Mouse (Mus musculus) ovary, adult 18-20 months (tissue): ENCODE measurements around the gene Trmo.
A peak's percentile ranks its signal among the peaks of the same experiment; 100 is the strongest.

Source experiments
- DNase-seq: peaks from one replicate; pipeline ENCODE4 v3.0.0; 2022; ENCODE audit warnings: low spot score, mixed read lengths

The Trmo gene

DNA sequence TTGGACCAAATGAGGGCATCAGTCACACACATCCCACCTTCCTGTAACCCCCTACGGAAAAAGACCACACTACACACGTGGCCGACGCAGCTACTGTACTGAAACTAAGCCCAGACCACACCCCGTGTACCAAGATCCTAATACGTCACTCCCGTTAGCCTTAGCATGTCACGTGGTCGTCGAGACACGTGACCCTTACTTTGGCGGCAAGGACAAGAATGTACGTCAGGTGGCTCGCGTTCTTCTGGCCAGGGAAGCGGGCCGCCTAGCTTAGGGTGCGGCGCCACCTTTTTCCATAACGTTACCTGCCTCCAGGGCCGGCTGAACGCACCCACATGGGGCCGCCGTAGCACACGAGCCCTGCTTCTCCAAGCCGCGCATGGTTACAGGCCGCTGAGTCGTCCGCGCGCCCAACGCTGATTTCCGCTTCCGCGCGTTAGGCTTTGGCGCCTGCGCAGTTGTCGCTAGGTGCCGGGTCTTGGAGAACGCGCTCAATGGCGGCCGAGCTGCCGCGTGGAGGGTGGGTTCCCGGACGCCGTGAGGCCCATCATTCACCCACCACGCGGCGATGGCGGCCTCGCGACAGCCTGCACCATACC, at the start of gene Trmo:
Gene Trmo (minus strand): TSS at position 425 of the 599 bp plus-strand sequence.
- DNase-seq = peak; percentile 89

DNA sequence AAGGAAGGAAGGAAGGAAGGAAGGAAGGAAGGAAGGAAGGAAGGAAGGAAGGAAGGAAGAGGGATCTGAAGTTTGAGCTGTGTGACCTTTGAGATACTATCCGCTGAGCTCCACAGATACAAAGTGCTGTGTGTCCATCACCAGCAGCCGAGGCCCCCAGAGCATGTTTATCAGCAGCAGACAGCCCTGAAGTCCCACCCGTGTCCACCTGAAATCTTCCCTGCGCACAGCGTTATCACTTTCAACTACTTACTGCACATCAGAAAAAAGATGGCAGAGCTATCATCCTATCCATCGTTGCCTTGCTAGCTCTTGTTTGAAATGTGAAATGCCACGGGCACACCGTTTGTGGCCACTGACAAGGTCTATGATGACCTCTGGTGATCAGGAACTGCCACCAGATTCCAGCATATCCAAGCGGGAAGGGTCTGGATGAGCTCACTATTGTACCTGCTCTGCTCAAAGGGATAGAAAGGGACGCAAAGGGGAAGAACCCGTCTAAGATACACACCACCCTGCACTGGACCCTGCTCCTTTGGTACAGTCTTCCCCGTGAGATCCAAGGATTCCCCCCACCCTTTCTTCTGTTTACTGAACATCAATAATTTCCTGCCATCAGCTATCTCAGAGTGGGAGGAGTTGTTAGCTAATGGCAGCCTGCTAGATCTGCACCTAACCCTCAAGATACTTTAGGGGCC, 43.3 kb upstream of the Trmo start:
- DNase-seq = no peak

DNA sequence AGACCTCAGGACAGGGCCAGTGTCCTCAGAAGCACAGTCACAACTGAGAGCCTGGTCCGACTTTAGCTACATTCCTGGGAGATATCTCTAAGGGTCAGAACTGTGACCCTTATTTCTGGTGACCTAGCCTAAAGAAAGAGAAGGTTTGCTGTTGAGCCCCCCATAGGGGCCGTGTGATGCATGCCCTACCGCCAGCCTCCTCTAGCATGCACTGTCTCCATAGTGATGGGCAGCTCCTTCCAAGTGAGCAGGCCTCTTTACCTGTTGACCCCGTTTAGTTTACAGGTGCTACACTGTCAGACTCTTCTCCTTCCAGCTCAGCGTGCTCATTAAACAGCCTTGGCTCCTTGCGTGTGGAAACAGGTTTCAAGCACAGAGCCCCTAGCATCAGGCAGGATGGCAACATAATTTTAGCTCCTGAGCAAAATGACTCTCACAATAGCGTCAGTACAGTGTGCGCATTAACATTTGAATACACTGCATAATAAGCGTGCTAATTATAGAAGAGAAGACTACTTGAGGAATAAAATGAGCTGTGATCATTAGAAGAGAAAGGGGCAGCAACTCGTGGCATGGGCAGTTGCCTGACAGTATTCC, 39.8 kb upstream of the Trmo start:
- DNase-seq = no peak

DNA sequence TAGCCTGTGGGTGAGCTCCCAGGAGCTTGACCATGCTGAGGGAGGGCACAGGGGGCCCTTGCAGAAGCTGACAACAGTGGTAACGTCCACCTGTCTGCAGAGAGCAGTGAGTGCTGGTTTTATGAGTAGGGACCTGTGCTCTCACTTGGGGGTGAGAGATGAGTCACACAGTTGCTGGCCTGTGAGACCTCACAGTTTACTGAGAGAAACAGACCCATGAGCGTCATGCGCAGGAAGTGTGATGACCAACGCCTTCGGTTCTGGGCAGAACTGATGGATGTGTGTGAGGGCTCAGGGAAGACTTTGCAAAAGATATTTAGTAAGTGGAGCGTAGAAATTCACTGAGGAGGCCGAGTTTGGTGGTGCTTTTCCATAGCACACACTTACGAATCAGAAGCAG, 33.4 kb upstream of the Trmo start:
- DNase-seq = no peak

DNA sequence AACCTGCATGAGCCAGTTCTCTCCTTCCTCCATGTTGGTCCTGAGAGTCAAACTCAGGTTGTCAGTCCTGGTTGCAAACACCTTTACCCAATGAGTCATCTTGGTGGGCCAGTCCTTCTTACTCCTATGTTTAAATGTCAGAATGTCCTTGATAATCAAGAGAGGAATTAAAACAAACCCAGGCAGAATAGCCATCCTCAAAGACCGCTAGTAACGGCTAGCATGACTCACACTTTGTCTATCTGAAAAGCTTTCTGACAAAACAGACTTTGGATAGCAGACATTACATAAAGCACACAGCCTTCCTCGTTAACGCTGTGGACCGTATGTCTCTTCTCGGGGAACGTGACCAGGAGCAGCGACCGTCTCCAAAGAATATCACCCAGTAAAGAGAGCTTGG, 29.6 kb upstream of the Trmo start:
- DNase-seq = no peak

DNA sequence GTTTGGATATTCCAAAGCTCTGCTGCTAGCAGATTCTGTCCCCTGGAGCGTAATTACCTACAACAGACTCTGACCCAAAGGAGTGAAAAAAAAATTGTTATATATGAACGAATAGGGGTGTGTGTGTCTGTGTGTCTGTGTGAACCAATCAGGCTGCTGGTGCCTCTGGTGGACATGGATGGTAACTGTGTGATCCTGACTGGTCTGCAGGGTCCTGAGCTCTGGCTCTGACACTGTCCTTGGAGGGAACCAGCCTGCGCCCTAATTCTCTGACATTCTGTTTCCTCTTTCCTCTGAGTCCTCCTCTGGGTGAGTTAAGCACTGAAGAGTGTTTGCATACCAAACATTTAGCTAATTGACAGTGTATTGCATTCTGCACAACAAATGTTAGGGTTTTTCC, 28.3 kb upstream of the Trmo start:
- no peak for DNase-seq

DNA sequence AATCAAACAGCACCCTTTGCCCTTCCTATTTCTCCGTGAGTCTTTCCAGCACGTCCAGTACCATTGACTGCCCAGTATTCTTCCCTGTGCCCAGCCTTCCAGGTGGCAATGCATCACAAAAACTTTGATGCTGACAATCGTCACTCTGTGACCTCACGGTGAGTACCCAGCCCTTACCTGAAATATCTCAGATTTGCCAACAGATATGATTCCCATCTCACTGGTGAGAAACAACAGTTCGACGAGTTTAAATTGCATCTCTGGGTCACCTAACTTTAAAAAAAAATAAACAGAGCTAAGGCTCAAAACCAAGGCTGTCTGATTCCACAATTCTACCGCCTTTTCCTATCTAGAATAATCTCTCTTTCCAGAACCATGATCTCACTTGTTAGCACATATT, 24.2 kb upstream of the Trmo start, which contains the start of gene Hemgn:
Gene Hemgn (minus strand): TSS at position 101 of the 400 bp plus-strand sequence.
- DNase-seq = no peak

DNA sequence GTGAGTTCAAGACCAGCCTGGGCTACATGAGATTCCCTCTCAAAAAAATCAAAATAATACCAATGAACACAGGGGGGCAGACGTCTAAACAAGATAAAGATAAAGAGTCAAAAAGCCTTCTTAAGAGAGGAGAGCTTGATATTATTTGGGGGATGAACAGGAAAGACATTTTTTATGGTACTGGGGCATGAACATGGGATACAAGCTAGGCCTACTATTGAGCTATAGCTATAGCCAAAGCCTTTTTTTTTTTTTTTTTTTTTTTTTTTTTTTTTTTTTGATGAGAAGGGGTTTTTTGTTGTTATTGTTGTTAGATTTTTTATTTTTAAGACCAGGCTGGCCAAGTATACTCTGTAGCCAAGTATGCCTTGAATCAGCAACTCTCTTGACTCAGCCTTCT, 22.9 kb upstream of the Trmo start:
- DNase-seq = no peak

DNA sequence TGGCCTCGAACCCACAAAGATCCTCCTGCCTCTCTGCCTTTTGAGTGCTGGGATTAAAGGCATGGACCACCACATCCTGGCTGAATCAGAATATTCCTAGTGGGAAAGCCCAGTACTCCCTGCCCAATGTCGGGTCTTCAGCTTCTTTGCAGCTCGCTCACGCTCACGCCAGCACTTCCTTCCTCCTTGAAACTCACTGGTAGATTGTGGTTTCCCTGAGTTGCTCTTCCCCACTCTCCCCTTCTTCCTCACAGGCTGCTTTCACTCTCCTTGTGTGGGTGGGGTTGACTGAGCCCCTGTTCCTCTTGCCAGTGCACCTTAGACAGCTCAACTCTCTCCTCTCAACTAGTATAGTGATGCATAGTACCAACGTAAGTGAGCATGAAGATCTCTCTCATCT, 22.3 kb upstream of the Trmo start:
- DNase-seq = no peak

DNA sequence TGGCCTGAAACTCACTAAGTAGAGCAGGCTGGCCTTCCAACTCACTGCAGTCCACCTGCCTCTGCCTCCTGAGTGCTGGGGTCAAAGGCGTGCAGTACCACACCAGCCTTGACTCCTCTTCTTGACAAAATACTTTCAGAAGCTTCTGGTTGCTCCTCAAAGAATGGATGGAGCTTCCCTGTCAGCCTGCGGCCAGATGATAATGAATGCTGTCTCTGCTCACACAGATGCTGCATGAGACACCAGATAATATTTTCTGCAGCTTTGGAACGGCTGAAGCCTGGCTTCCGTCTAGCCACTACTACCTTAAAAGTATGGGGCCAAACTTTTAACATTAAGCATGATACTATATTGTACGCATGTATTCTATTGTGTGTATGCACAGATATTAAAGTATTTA, 21.4 kb upstream of the Trmo start:
- DNase-seq = no peak

DNA sequence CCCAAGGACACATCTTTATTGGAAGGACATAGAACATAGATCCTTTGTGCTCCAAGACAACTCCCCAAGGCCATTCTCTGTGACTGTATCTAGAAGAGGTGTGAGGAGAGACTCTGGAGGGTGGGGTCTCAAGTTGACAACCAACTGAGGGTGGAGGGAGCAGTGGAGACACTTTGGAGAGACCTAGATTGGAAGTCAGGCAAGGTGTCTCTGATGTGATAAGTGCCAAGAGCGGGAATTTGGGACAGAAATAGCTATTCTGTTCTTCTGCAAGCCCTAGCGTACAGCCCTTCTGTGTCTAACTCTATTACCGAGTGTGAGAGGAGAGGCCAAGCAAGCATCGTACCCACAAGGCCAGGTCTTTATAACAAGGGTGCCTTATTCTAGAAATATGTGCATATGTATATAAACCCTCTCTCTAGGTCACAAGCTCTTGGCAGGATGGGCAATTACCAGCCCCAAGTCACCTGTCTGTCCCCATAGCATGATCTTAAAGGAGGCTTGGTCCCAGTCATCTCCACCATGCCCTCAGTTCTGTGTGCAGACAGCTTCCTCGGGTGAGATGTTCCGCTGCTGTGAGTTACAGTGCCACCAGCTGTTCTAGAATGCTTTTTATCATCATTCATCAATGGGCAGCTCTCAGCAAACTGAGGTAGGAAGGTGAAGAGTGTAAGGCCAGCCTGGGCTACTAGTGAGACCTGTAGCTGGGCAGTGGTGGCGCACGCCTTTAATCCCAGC, 17.9 kb upstream of the Trmo start:
- no peak for DNase-seq

DNA sequence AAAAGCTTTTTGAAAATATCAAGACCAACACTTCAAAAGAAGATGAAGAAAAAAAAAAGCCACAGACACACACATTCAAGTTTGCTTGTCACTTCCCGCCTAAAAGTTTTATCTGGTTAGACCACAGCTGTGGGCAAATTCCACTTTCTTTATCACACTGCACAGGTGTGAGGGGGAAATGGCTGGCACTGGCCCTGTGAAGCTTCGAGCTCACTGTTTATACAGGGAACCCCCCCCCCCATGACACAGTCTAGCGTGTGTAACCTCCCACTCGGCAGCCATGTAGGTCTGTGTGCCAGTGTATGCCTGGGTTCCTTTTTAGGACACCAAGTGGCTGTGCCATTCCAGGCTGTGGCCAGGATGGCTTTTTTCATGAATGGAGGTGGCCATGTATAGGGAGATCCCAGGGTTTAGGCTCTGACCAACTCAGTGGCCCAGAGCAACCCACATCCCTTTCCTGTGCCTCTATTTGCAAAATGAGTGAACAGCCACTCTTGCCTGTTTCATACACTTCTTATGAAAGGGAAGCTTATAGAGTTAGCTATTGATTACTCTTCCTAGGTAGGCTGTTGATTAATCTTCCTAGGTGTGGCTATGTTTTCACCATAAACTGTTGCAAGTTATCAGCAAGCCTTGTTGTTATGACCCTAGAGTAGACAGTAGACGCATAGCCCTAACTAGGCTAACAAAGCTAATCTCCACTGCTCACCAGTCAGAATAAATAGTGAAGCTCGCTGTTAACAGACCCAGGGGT, 15.0 kb upstream of the Trmo start:
- no peak for DNase-seq

DNA sequence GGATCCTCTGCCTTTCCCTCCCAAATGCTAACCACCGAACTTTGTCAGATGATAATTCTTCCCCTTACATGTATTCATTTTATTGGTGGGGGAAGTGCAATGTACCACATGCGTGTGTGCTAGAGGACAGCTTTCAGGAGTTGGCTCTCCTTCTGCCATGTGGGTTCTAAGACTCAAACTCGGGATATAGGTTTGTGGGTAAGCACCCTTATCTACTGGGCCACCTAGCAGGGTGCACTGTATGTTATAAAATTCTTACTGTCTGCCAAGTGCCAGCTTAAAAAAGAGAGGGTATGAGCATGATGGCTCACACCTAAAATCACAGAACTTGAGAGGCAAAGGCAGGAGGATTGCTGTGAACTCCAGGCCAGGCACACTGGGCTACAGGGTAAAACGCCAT, 9.6 kb upstream of the Trmo start:
- DNase-seq = no peak

DNA sequence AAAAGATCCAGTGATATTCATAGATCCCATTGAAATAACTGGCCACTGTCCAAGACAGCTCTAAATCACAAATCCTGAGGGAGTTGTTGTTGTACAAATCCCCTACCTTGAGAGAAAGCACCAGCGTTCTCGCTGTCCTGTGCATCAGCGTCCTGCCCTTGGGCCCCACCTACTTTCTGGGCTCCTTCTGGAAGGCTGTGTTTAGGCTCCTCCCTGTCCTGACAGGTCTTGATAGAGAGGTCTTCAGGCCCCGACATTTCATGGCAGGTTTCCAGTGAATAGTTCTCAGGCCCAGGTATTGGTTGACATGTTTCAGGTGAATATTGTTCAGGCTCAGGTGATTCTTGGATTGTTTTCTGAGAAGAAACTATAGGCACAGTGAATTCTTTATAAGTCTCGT, 6.5 kb upstream of the Trmo start:
- DNase-seq = no peak

DNA sequence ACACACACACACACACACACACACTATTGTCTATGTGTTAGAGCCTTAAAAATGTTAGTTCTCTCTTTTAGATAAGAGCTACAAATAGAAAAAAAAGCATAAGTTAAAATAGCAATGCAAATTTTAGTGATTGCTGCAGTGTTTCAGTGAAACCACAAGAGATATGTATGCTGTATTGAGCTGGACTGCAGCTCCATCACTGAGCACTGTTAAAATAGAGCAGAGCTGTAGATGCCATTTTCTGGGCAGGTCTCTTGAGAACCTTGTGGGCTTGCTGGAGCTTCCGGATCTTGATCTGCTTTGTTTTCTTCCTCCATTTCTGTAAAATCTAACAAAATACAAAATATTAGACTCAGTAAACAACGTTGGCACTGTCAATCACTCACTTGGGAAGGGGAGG, 5.2 kb upstream of the Trmo start:
- no peak for DNase-seq

DNA sequence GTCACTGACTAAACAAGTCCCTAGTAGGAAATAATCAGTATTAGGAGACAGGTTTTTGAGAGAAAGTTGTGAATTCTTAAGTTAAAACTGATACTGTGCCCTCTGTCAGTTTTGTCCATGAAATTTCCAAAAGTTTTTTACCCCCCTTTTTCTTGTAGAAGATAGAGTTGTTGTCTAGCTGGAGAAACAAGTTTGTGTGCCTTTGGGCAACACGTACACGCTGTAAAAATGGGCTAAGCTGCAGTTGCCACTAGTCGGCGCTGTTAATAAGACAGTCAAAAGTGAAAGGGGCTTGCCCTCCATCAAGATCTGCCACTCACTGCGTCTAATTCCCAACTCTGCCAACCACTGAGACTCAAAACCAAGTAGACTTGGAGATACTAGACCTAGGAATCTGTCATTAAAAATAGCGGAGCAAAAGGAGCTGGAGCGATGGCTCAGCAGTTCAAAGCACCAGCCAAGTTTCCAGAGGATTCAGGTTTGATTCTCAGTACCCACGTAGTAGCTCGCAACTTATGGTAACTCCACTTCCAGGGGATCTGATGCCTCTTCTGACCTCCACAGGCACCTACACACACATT, 1.2 kb upstream of the Trmo start:
- DNase-seq = peak; percentile 50

DNA sequence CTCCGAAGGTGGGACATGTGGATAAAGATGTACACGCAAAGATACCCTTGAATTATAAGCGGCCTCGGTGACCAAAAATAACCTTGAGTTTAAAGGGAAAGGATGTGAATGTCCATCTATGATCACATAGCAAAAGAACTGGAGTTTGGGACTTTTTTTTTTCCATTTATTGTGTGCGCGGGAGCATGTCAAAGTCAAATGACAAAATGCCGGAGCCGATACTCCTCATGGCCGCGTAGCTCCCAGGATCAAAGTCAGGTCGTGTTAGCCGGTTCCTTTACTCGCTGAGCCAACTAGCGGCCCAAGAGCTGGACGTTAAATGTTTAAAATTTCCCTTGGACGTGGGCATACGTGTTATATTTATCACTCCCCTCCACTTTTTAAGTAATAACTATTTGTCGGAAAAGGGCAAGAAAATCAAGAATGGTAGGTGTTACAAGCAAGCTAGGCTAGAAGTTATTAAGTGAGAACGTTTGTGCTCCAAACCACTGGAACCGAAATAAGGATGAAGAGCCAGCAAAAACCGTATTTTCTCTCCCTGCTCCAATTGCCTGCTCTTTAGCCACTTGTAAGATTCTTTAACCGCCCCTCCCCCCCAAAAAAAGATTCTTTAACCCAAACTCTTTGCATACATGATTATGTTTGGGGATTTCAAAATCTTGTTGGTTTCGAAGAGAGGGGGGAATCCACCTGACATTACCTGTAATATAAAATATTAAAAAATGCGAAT, 540 bp upstream of the Trmo start:
- DNase-seq = peak; percentile 4

DNA sequence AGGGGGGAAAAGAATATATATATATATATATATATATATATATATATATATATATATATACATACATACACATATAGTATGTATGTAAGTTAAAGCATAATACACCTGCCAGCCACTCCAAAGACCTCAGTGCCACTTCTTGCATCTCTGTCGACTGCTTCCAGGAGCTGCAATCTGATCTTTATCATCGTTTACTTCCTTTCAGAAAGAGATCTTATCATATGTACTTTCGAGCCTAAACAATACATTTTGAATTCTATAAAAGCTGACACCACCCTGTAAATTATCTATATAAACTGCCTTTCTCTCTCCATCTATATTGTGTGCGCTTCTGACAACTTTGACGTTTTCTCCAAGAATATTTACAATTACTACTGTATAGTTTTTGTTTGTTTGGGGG, 681 bp downstream of the Trmo start:
- DNase-seq = no peak

DNA sequence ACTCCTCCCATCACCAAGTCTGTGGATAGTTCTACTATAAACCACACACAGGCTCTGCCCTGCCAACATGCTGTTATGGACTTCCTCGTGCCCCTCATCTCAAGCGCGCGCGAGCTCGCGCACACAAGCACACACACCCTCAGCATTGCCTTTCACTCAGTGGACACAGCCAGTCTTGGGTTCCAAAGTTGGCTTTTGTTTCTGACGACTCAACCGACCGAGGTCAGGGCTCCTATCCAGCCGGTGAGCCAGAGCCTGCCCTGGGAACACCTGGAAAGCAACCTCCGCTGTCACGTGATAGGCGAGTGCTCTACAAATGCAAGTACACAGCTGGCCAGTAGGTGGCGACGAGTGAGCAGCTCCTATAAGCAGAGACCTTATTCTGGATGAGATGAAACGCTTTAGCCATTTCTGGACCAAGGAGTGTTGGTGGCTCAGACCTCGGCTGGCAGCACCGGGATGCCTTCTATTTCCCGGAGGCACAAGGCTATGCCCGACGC, 14.3 kb downstream of the Trmo start:
- peak; percentile 60 for DNase-seq

DNA sequence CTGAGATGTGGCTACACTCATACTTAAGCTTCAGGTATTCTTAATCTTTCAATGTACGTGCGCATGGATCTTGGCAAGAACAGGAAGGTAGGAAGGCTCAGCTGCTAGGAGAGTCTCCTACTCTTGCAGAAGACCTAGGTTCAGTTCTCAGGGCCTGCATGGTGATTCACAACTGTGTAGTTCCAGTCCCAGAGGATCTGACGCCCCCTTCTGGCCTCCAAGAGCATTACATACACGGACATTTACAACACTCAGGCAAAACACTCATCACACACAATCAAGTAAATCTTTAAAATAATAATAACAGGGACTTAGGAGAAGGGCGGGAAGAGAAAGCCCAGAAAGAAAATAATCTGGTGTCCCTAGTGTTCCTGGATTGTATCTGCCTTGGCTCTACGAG, 14.8 kb downstream of the Trmo start:
- DNase-seq = no peak

DNA sequence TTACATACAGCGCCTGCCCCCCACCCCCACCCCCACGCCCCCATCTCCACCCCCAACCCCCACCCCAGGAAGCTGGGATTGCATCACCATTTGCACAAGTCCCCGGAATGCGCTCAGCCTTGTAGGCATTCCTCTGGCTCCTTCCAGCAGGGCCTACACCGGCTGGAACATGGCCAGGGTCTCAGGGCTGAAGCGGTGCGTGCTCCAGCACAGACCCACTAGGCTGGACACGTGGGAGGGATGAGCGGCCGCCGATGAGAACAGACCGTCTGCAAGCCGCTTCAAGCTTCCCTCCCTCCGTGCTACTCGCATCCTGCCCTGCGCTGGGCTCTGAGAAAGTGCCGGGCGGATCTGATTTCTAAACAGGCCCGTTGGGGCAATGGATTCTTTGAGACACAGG, 18.2 kb downstream of the Trmo start:
- DNase-seq = peak; percentile 80
